Mouse (Mus musculus) midbrain, embryonic 10.5 days (tissue): ENCODE results near the gene Grem2. TPM values are rescaled to one million over a fixed set of nuclear protein-coding genes. Genes with fewer than 3 reads are reported as not detected.

Experiments used
- DNase-seq: peaks from one replicate; pipeline ENCODE4 v3.0.0-alpha.2; 2017; ENCODE audit warnings: low spot score
- H3K27ac ChIP-seq: fragments of 300-500 bp; sonication (generic); replicated peaks from 2 replicates; pipeline ENCODE4 v1.5.1; 2016; ENCODE audit warnings: mild to moderate bottlenecking
- H3K27me3 ChIP-seq: fragments of 300-500 bp; sonication (generic); 2 replicates; pipeline ENCODE4 v1.6.1; 2016; ENCODE audit warnings: low read depth, mild to moderate bottlenecking; ENCODE audit not compliant: poor library complexity, severe bottlenecking
- H3K36me3 ChIP-seq: fragments of 300-500 bp; sonication (generic); 2 replicates; pipeline ENCODE4 v1.6.1; 2016; ENCODE audit warnings: mild to moderate bottlenecking, moderate library complexity
- H3K4me1 ChIP-seq: fragments of 300-500 bp; sonication (generic); 2 replicates; pipeline ENCODE4 v1.6.1; 2016
- H3K4me3 ChIP-seq: fragments of 300-500 bp; sonication (generic); 2 replicates; pipeline ENCODE4 v1.5.1; 2016; ENCODE audit warnings: mild to moderate bottlenecking, moderate library complexity
- H3K9me3 ChIP-seq: fragments of 300-500 bp; sonication (generic); replicated peaks from 2 replicates; pipeline ENCODE4 v1.6.1; 2016; ENCODE audit warnings: mild to moderate bottlenecking
- WGBS: fragments of 180-500 bp; shearing (Covaris S2); methylation state at CpG from one replicate; pipeline ENCODE4 v1.1.7; 2016; 5-methylcytosine and 5-hydroxymethylcytosine counted together
- polyA plus RNA-seq: library from polyadenylated mRNA; unstranded; fragments of >200 nt; fragmentation: Nextera tagmentation; extraction: Ambion mirVana; gene quantifications from 2 replicates; pipeline ENCODE4 v1.2.1, GENCODE M21; 2016

Gene Grem2
- polyA plus RNA-seq, 1 experiment from 2014 or later: 0.80 TPM

DNA sequence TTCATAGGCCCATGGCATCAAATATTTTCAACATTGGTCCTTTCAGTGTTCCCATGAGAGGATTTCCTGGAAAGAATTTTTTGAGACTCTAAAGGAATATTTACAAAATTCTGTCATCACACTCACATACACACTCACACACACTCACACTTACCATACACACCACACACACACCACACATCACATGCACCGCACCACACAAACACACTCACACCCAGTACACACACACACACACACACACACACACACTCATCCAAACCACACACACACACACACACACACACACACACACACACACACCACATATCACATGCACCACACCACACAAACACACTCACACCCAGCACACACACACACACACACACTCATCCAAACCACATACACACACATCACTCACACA, 33.5 kb downstream of the Grem2 start:
- no peaks in the 10 kb centered on the region for H3K4me1 ChIP-seq
- WGBS: 91% methylated on average over 1 of the region's 1 CpGs
- H3K36me3 ChIP-seq: no peaks in the 10 kb centered on the region
- no peaks in the 10 kb centered on the region for H3K9me3 ChIP-seq
- H3K4me3 ChIP-seq: no peak overlapping the region
- H3K27ac ChIP-seq: no peak overlapping the region
- no peak for DNase-seq
- H3K27me3 ChIP-seq: no peaks in the 10 kb centered on the region

DNA sequence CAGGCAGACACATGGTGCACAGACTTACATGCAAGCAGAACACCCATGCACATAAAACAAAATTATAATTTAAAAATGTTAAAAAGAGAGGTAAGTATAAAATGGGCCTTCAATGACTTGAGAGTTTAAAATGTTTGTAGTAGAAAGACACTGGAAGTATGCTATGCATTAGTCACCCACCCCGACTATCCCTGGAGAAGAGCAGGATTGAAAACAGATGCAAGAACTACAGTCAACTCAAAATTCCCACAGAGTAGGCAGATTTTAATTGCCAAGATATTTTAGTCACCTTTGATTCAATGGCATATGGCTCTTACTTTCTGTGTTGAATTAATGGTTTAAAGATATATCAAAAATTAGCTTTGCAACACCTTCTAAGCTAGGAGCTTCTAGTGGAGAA, 39.1 kb downstream of the Grem2 start:
- Histone ChIP-seq H3K4me3 (no peak overlapping the region), H3K36me3 (no peaks in the 10 kb centered on the region), H3K9me3 (no peaks in the 10 kb centered on the region), H3K27me3 (no peaks in the 10 kb centered on the region), H3K27ac (no peak overlapping the region), H3K4me1 (no peaks in the 10 kb centered on the region)
- DNase-seq: no peak
- 85% methylated on average over 1 of the region's 1 CpGs for WGBS

DNA sequence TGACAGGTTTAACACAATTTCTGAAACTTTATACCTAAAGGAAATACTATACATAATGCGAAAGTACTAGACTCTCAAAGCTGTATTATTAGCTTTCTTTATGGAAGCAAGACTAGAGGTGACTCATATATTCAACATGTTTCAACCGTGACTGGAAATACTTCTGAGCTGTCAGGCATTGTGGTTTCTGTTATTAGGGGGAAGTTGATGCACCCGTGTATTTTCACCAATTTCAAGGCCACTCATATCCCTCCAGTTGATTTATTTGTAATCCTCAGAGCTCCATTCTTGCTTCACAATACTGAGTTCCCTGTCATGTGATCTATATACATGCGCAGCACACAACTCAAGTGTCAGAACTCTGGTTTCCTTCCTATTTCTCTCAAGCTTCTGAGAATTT, 46.4 kb downstream of the Grem2 start:
- no peaks in the 10 kb centered on the region for H3K9me3 ChIP-seq
- WGBS: 89% methylated on average over 4 of the region's 4 CpGs
- no peaks in the 10 kb centered on the region for H3K36me3 ChIP-seq
- DNase-seq: no peak
- no peaks in the 10 kb centered on the region for H3K27me3 ChIP-seq
- no peaks in the 10 kb centered on the region for H3K4me1 ChIP-seq
- H3K4me3 ChIP-seq: no peak overlapping the region
- no peak overlapping the region for H3K27ac ChIP-seq

DNA sequence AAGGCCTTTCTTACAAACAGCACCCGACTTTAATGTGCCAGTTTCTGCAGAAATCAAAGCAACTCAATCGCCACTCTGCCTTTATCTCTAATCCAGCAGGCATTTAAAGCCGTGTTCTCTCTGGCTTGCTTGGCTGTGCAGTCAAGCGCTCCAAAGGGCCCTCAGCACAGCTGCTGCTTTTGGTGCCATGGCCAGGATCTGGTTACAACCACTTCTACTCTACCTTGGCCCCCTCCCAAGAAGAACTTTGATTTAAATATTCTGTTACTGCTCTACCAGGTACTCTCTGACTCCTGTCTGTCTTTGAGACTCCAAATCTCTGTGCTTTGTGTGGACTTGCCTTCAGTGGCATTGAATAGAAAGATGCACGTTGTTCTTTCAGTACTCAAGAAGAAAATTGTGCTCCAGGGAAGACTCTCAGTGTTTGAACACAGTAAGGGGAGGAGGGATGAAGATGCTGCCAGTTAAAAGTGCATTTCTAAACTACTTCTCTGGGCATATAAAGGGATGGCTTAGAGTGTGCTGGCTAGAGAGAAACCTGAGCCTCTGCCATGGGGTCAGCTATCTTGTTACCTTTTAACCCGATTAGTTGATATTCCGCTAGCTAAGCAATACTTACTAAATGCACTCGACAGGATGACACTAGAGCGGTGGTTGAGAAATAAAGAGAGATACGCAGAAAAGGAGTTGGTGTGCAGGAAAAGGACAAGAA, 61.1 kb downstream of the Grem2 start:
- Histone ChIP-seq H3K27ac (no peak overlapping the region), H3K4me3 (no peak overlapping the region), H3K4me1 (no peaks in the 10 kb centered on the region), H3K27me3 (no peaks in the 10 kb centered on the region), H3K36me3 (no peaks in the 10 kb centered on the region), H3K9me3 (no peaks in the 10 kb centered on the region)
- 68% methylated on average over 10 of the region's 10 CpGs for WGBS
- DNase-seq: no peak

DNA sequence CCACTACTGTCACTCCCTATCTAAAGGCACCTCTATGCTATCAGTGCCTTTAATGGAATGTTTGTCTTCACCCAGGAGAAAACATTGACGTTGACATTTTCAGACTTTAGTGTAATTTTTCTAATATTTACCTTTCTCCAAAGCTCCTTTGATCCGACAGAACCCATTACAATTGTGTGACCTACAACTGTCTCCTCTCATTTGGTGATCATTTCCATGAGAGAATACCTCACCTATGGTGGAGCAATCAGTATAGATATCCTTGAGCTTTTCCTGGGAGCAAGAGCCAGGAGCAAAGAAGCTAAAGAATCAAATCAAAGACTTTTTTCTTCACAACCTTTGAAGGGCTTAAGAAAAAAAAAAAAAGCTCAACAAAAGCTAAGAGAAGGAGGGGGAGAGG, 65.4 kb downstream of the Grem2 start:
- no peak for DNase-seq
- Histone ChIP-seq H3K4me1 (no peaks in the 10 kb centered on the region), H3K4me3 (no peak overlapping the region), H3K36me3 (no peaks in the 10 kb centered on the region), H3K9me3 (no peaks in the 10 kb centered on the region), H3K27me3 (no peaks in the 10 kb centered on the region), H3K27ac (no peak overlapping the region)
- 79% methylated on average over 2 of the region's 2 CpGs for WGBS

DNA sequence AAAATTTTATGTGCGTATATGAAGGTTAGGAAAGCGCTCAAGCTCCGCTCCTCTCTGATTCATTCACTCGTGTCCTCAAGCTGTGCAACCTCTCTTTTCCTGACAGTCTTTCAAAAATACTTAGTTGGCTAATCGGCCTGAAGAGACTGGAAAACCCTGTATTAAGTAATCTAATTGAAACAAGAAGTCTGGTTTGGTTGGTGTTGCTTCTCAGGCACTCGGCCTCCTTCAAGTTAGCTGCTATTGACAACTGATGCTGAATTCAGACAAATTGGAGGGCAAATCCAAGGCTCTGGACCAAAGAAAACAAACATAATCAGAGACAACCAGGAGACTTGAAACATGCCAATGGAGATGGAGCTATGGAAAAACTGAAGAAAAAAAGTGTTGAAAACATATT, 76.8 kb downstream of the Grem2 start:
- DNase-seq: no peak
- Histone ChIP-seq H3K27ac (no peak overlapping the region), H3K4me3 (no peak overlapping the region), H3K4me1 (no peaks in the 10 kb centered on the region), H3K36me3 (no peaks in the 10 kb centered on the region), H3K27me3 (no peaks in the 10 kb centered on the region), H3K9me3 (no peaks in the 10 kb centered on the region)
- 88% methylated on average over 6 of the region's 6 CpGs for WGBS

DNA sequence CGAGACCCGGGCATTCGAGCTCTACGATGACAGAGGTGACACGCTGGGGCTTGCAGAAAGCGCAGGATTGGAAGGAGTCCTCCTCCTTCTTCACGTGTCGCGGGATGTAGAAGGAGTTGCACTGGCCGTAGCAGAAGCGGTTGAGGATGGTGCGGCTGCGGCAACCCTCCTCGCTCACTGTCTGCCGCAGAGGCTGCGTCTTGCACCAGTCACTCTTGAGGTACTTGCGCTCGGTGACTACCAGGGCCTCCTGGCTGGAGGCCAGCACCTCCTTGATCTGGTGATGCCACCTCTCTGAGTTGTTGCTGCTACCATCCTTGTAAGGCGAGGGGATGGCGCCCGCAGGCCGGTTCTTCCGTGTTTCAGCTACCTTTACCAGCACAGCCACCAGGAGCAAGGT, 84.8 kb downstream of the Grem2 start:
- no peaks in the 10 kb centered on the region for H3K9me3 ChIP-seq
- no peak overlapping the region for H3K27ac ChIP-seq
- no peaks in the 10 kb centered on the region for H3K36me3 ChIP-seq
- no peak overlapping the region for H3K4me3 ChIP-seq
- no peaks in the 10 kb centered on the region for H3K27me3 ChIP-seq
- DNase-seq: no peak
- no peaks in the 10 kb centered on the region for H3K4me1 ChIP-seq
- 94% methylated on average over 23 of the region's 23 CpGs for WGBS

DNA sequence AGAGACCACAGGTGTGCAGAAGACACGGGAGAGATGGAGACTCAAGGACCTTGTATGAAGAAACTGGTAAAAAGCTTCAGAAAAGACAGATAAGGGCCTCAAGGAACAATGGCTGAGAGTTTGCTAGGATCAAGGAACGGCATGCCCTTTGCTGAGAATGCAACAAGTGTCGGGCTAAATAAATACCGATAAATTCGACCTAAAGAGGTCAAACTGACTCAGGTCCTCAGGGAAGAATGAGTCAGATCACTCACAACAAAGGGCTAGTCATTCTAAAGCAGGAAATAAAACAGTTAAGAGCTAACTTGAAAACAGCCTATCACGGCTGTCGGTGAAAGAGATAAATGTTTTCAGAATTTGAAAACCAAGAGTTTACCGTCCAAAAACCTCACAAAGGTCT, 95.1 kb downstream of the Grem2 start:
- no peaks in the 10 kb centered on the region for H3K9me3 ChIP-seq
- no peak overlapping the region for H3K27ac ChIP-seq
- H3K4me1 ChIP-seq: no peaks in the 10 kb centered on the region
- 60% methylated on average over 8 of the region's 8 CpGs for WGBS
- no peak for DNase-seq
- no peaks in the 10 kb centered on the region for H3K27me3 ChIP-seq
- H3K4me3 ChIP-seq: no peak overlapping the region
- H3K36me3 ChIP-seq: peaks cover 10% of the 10 kb centered on the region

DNA sequence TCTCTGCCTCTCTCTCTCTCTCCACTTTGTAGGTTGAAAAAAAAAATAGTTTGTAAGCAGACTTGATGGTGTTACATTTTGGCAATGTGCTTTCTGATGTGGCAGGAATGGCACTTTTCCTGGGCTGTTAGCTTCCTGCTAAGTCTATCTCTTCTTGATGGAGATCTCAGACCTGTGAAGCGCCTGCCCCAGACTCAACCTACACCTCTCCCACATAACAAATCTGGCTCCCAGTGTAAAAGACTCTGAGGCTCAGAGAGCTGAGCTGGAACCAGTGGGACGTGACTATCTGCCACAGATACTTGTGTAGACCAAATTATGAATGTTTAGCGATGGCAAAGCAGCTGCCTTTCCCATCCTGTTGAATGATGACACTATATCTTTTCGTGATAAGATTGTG, 109.8 kb downstream of the Grem2 start:
- Histone ChIP-seq H3K4me3 (no peak overlapping the region), H3K9me3 (no peaks in the 10 kb centered on the region), H3K36me3 (peaks cover 5% of the 10 kb centered on the region; the same call in 1 of the 2 replicates), H3K27me3 (no peaks in the 10 kb centered on the region), H3K4me1 (no peaks in the 10 kb centered on the region), H3K27ac (no peak overlapping the region)
- DNase-seq: no peak
- 91% methylated on average over 4 of the region's 4 CpGs for WGBS

DNA sequence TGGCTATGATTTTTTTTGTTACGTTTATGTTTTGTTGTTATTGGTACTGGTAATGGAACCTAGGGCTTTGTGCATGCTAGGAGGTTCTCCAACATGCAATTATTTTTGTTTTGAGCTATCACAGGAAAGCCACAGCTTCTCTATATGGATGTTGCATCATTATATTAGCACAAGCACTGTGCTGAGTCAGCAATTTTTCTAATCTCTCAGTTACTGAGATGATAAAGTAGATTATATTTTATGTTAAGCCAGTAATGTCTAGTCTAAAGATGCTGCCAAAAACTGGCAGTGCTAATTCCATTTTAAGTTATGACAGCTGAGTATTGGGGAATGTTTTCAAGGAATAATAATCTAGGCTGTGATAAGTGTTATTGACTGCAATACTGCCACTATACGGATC, 133.0 kb downstream of the Grem2 start:
- Histone ChIP-seq H3K9me3 (no peaks in the 10 kb centered on the region), H3K36me3 (peaks cover 12% of the 10 kb centered on the region), H3K4me1 (no peaks in the 10 kb centered on the region), H3K27ac (no peak overlapping the region), H3K27me3 (no peaks in the 10 kb centered on the region), H3K4me3 (no peak overlapping the region)
- 94% methylated on average over 2 of the region's 2 CpGs for WGBS
- no peak for DNase-seq
